Mouse (Mus musculus) testis, adult 2 months (tissue): ENCODE data around the gene Ndufs3.

Experiments used
- CTCF ChIP-seq: fragments of 200-500 bp; IDR thresholded peaks from 2 replicates; pipeline ENCODE4 v1.5.1; 2012; ENCODE audit warnings: low read depth, mild to moderate bottlenecking, inconsistent platforms, low read length, moderate library complexity; ENCODE audit not compliant: control insufficient read depth, insufficient read depth, insufficient replicate concordance
- POLR2A ChIP-seq: fragments of 200-500 bp; IDR thresholded peaks from 2 replicates; pipeline ENCODE4 v1.6.1; 2012; ENCODE audit warnings: low read depth, mild to moderate bottlenecking, inconsistent platforms, low read length, moderate library complexity; ENCODE audit not compliant: control insufficient read depth

DNA sequence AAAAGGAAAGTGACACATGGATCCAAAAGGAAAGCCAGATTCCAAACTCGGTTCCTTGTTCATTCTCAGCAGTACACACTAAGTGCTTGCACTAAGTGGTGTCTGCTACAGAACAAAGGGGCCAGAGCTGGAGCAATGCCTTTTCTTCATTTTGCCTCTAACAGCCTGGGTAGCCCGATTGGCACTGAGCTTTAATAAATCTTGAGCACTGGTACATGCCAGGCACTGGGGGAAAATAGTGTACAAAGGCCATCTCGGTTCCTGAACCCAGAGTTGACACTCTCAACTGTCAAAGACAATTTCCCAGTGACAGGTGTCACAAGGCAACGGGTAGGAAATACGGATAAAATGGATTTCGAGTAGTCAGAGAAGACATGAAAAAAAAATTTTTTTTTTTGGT lies 58.5 kb downstream of the Ndufs3 start:
- TF ChIP-seq CTCF = no peak
- no peak for TF ChIP-seq POLR2A
